Mouse (Mus musculus): ENCODE measurements around the gene Flrt1. TPM values are rescaled to one million over a fixed set of nuclear protein-coding genes. Genes with fewer than 3 reads are reported as not detected.
A peak's percentile ranks its signal among the peaks of the same experiment; 100 is the strongest.
"Not testable (repeated sequence)": the region's sequence is repeated elsewhere in the genome, so short reads cannot be mapped to it uniquely, and the experiment has no call there.

Gene Flrt1
- polyA plus RNA-seq, 1 experiment from 2014 or later: 5.6 TPM

DNA sequence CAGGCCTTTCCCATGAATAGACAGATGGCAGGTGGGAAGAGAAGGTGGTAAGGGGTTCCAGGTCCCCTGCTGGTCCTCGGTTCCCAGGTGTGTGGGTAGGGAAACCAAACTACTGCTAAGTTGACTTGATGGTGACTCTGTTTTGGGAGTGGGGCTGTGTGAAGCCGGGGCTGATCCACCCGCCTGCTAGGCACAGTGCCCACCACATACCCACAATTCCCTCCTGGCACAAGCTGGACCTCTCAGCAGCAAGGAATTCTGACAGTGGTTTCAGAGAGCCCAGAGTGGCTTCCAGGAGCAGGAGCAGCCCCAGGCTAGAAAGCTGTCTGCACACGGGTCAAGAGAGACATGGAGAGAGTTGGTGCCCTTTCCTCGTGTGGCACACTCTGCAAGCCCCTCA lies 16.5 kb downstream of the Flrt1 start:
- Histone ChIP-seq H3K27me3 (ENCODE audit: control insufficient read depth, insufficient read depth, low read length) (peaks cover 7% of the 10 kb centered on the region), H3K36me3 (ENCODE audit: control insufficient read depth, insufficient read depth, low read length) (no peaks in the 10 kb centered on the region), H3K9ac (ENCODE audit: low read depth, low read length) (no peak overlapping the region), H3K4me1 (replicated peaks; ENCODE audit: control insufficient read depth, insufficient read depth, low read length) (peaks cover 13% of the 10 kb centered on the region), H3K9me3 (ENCODE audit: control insufficient read depth, low read length) (no peaks in the 10 kb centered on the region), H3K4me3 (ENCODE audit: low read depth, low read length) (no peak overlapping the region), H3K27ac (ENCODE audit: low read depth, low read length) (no peak overlapping the region), H3K4me2 (replicated peaks; ENCODE audit: low read depth, low read length) (no peak overlapping the region)
- ATAC-seq (ENCODE audit: low FRiP score): no peak
- no peak for DNase-seq (ENCODE audit: low spot score)
- 63% methylated on average over 5 of the region's 5 CpGs for WGBS

DNA sequence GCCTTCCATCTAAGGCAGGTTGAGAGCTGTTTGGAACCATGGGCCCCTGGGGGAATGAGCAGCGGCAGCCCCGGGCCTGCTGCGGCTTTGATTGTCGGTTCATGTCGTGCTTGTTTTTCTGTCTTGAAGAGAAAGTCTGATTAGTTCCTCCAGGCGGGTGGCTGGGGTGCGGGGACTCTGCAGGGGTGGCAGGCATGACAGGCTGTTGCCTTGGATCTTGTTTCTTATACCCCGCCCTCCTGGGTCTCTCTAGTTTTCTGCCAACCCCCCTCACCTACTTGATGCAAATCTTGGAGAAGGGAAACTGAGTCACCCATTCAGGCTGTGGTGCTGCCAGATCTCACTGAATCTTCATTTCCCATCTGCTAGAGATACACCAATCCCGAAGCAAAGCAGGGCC lies 17.0 kb downstream of the Flrt1 start:
- Histone ChIP-seq H3K4me2 (replicated peaks; ENCODE audit: low read depth, low read length) (no peak overlapping the region), H3K4me1 (replicated peaks; ENCODE audit: control insufficient read depth, insufficient read depth, low read length) (peaks cover 13% of the 10 kb centered on the region), H3K27ac (ENCODE audit: low read depth, low read length) (no peak overlapping the region), H3K9me3 (ENCODE audit: control insufficient read depth, low read length) (no peaks in the 10 kb centered on the region), H3K9ac (ENCODE audit: low read depth, low read length) (no peak overlapping the region), H3K4me3 (ENCODE audit: low read depth, low read length) (no peak overlapping the region), H3K36me3 (ENCODE audit: control insufficient read depth, insufficient read depth, low read length) (no peaks in the 10 kb centered on the region), H3K27me3 (ENCODE audit: control insufficient read depth, insufficient read depth, low read length) (peaks cover 7% of the 10 kb centered on the region)
- 9% methylated on average over 9 of the region's 9 CpGs for WGBS
- ATAC-seq (ENCODE audit: low FRiP score) (no peak), DNase-seq (ENCODE audit: low spot score) (no peak)

DNA sequence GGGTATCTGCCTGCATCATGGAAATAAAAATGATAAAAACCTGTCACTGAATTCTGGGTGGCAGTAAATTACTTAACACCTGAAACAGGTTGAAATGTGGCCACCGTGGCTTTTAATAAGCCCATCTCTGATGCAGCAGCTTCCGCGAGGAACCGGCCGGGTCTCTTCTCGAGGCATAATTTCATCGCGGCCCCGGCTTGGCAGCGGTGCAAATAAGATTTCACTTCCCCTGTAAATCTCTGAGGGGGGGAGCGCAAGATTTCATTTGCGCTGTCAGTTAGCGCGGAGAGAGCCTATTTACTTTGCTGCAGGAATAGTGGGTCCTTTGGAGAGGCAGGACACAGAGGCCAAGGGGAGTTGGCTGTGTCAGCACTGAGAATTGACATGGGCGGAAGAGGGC lies 20.8 kb downstream of the Flrt1 start:
- H3K27me3 ChIP-seq (ENCODE audit: control insufficient read depth, insufficient read depth, low read length): peaks cover 9% of the 10 kb centered on the region; the same call in 1 of the 2 replicates
- H3K4me1 ChIP-seq (replicated peaks; ENCODE audit: control insufficient read depth, insufficient read depth, low read length): no peaks in the 10 kb centered on the region; the same call in none of the 2 replicates
- no peaks in the 10 kb centered on the region for H3K36me3 ChIP-seq (ENCODE audit: control insufficient read depth, insufficient read depth, low read length)
- no peak overlapping the region for H3K4me3 ChIP-seq (ENCODE audit: low read depth, low read length)
- DNase-seq (ENCODE audit: low spot score) (no peak), ATAC-seq (ENCODE audit: low FRiP score) (no peak)
- no peak overlapping the region for H3K9ac ChIP-seq (ENCODE audit: low read depth, low read length)
- 78% methylated on average over 15 of the region's 15 CpGs for WGBS
- H3K27ac ChIP-seq (ENCODE audit: low read depth, low read length): no peak overlapping the region
- no peaks in the 10 kb centered on the region for H3K9me3 ChIP-seq (ENCODE audit: control insufficient read depth, low read length)
- no peak overlapping the region for H3K4me2 ChIP-seq (replicated peaks; ENCODE audit: low read depth, low read length)

DNA sequence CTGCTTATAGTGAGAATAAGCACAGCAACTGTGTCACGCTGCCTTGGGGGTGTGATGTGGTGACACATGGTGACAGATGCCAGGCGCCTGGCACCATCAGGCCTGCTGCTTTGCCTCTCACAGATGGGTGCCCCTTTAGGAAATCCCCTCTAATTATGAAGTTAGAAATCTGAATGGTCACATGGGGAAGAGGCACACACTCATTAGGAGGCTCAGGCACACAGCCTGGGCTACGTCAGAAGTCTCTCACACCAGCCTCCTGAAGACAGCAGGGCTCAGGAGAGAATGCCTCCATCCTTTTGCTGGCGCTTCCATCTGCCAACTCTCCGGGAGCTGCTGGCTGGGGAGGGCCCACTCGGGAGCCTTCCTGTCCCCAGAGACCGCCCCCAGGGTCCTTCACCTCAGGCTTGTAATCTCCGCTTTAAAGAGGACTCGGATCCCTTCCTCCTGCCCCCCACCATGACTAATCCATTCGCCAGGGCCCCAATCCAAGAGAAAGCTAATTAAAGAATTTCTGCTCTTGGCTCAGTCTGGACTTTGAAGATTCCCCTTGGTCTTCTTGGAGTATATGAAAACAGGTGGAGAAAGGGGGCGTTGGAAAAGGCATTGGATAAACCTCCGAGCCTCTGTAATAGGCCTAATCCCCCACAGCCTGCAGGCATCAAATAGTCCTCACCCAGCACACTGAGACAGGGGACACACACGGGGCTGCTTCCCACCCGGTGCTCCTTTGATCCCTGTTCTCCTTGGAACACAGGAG lies 22.3 kb downstream of the Flrt1 start:
- peaks cover 9% of the 10 kb centered on the region; the same call in 1 of the 2 replicates for H3K27me3 ChIP-seq (ENCODE audit: control insufficient read depth, insufficient read depth, low read length)
- DNase-seq (ENCODE audit: low spot score): no peak
- H3K27ac ChIP-seq (ENCODE audit: low read depth, low read length): no peak overlapping the region
- no peak overlapping the region for H3K4me2 ChIP-seq (replicated peaks; ENCODE audit: low read depth, low read length)
- no peak overlapping the region for H3K4me3 ChIP-seq (ENCODE audit: low read depth, low read length)
- peak; percentile 34; the same call in 1 of the 2 replicates for ATAC-seq (ENCODE audit: low FRiP score)
- no peak overlapping the region for H3K9ac ChIP-seq (ENCODE audit: low read depth, low read length)
- H3K9me3 ChIP-seq (ENCODE audit: control insufficient read depth, low read length): no peaks in the 10 kb centered on the region
- no peaks in the 10 kb centered on the region for H3K36me3 ChIP-seq (ENCODE audit: control insufficient read depth, insufficient read depth, low read length)
- H3K4me1 ChIP-seq (replicated peaks; ENCODE audit: control insufficient read depth, insufficient read depth, low read length): no peaks in the 10 kb centered on the region; the same call in none of the 2 replicates
- 31% methylated on average over 14 of the region's 14 CpGs for WGBS

DNA sequence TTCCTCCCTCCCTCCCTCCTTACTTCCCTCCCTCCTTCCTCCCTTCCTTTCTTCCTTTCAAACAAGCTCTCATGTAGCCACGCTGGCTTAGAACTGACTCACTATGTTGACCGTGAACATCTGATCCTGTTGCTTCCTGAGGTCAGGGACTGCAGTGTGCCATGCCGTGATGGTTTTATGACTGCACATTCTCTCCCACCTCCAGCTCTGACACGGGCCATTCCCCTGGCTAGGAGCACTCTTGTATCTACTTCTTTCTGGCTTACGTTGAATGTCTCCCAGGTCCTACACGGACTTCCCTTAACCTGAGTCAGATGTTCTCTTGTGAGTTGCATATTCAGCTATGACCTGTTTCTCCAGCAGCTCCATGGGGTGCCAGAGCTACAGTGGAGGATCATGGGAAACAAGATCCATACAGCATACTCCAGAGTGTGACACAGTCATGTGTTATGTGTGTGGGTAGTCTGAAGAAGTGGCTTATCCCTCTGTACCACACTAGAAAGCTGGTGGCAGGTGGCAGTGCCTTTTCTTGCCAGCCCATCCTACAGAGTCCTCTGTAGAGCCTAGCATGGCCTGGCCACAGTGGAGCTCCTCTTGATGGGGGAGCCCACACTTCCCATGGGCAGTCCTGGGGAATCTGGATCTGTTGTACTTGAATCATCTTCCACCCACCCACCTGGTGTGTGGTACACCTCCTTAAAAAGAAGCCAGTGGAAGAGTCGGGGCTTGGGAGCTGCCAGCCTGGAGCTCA lies 23.8 kb downstream of the Flrt1 start:
- Histone ChIP-seq H3K4me1 (replicated peaks; ENCODE audit: control insufficient read depth, insufficient read depth, low read length) (peaks cover 2% of the 10 kb centered on the region; the same call in 1 of the 2 replicates), H3K36me3 (ENCODE audit: control insufficient read depth, insufficient read depth, low read length) (no peaks in the 10 kb centered on the region), H3K27me3 (ENCODE audit: control insufficient read depth, insufficient read depth, low read length) (peaks cover 9% of the 10 kb centered on the region; the same call in 1 of the 2 replicates), H3K4me3 (ENCODE audit: low read depth, low read length) (no peak overlapping the region), H3K4me2 (replicated peaks; ENCODE audit: low read depth, low read length) (no peak overlapping the region), H3K9ac (ENCODE audit: low read depth, low read length) (no peak overlapping the region), H3K9me3 (ENCODE audit: control insufficient read depth, low read length) (no peaks in the 10 kb centered on the region), H3K27ac (ENCODE audit: low read depth, low read length) (no peak overlapping the region)
- DNase-seq (ENCODE audit: low spot score) (no peak), ATAC-seq (ENCODE audit: low FRiP score) (no peak)
- 81% methylated on average over 7 of the region's 7 CpGs for WGBS

DNA sequence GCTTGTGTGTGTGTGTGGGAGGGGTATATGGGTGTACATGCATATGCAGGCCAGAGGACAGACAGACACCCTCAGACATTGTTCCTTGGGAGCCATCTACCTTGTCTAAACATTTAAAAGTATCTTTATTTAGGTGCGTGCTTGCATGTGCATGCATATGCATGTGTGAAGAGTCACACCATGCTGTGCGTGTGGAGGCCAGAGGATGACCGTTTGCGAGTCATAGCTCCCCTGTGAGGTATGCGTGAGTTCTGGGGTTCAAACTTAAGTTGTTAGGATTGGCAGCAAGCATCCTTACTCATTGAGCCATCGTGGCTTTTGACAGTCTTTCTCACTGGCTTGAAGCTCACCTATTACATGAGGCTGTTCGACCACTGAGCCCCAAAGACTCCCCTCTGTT lies 27.3 kb downstream of the Flrt1 start:
- Histone ChIP-seq H3K4me2 (replicated peaks; ENCODE audit: low read depth, low read length) (no peak overlapping the region), H3K36me3 (ENCODE audit: control insufficient read depth, insufficient read depth, low read length) (no peaks in the 10 kb centered on the region), H3K9ac (ENCODE audit: low read depth, low read length) (no peak overlapping the region), H3K4me1 (replicated peaks; ENCODE audit: control insufficient read depth, insufficient read depth, low read length) (peaks cover 2% of the 10 kb centered on the region; the same call in 1 of the 2 replicates), H3K4me3 (ENCODE audit: low read depth, low read length) (no peak overlapping the region), H3K27ac (ENCODE audit: low read depth, low read length) (no peak overlapping the region), H3K27me3 (ENCODE audit: control insufficient read depth, insufficient read depth, low read length) (peaks cover 9% of the 10 kb centered on the region), H3K9me3 (ENCODE audit: control insufficient read depth, low read length) (no peaks in the 10 kb centered on the region)
- ATAC-seq (ENCODE audit: low FRiP score): no peak
- DNase-seq (ENCODE audit: low spot score): no peak
- 88% methylated on average over 7 of the region's 7 CpGs for WGBS

DNA sequence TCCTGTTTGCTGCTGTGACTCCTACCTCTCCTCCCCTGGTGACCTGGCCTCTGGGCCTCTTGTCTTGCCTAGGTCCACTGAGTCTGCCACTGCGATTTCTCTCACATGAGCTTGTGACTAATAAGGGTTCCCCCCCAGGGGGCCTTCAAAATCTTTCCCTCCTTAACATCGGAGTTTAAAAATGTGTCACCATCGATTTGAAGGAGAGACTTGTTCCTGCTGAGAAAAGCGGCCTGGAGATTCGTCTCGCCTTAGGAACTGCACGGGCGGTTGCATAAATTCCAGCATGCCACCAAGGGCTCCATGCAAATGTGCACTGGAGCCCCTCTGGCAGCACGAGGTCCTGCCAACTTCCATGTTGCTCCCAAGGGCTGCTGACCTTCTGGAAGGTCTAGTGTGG lies 27.9 kb downstream of the Flrt1 start:
- Histone ChIP-seq H3K9me3 (ENCODE audit: control insufficient read depth, low read length) (no peaks in the 10 kb centered on the region), H3K9ac (ENCODE audit: low read depth, low read length) (no peak overlapping the region), H3K4me2 (replicated peaks; ENCODE audit: low read depth, low read length) (no peak overlapping the region), H3K27ac (ENCODE audit: low read depth, low read length) (no peak overlapping the region), H3K4me3 (ENCODE audit: low read depth, low read length) (no peak overlapping the region), H3K36me3 (ENCODE audit: control insufficient read depth, insufficient read depth, low read length) (no peaks in the 10 kb centered on the region), H3K4me1 (replicated peaks; ENCODE audit: control insufficient read depth, insufficient read depth, low read length) (0 out of 2 replicates have a peak, but pooled peaks cover 2% of the 10 kb centered on the region), H3K27me3 (ENCODE audit: control insufficient read depth, insufficient read depth, low read length) (peaks cover 12% of the 10 kb centered on the region)
- 53% methylated on average over 9 of the region's 9 CpGs for whole genome bisulfite sequencing
- ATAC-seq (ENCODE audit: low FRiP score) (no peak), DNase-seq (ENCODE audit: low spot score) (no peak)

DNA sequence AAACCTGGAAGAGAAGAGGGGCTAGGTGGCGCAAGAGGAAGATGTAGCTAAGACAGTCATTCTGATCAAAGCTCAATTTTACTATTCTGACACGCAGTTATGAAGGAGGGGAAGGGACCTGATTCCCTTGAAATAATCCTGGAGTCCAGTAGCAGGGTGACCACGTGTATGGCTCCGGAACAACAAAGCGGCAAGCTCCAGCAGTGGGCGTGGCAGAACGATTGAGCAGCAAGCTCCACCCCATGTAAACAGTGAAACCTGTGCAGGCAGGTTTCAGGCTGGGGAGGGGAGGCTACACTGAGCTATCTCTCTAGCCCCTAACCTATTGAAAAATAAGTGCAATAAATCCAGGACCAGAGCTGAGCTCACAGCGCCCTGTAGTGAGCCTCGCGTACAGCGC lies 30.2 kb downstream of the Flrt1 start:
- ATAC-seq (ENCODE audit: low FRiP score); H3K9ac ChIP-seq (ENCODE audit: low read depth, low read length); H3K27ac ChIP-seq (ENCODE audit: low read depth, low read length); H3K4me3 ChIP-seq (ENCODE audit: low read depth, low read length); H3K4me2 ChIP-seq (replicated peaks; ENCODE audit: low read depth, low read length); H3K9me3 ChIP-seq (ENCODE audit: control insufficient read depth, low read length); H3K4me1 ChIP-seq (replicated peaks; ENCODE audit: control insufficient read depth, insufficient read depth, low read length); H3K36me3 ChIP-seq (ENCODE audit: control insufficient read depth, insufficient read depth, low read length); DNase-seq (ENCODE audit: low spot score): not testable (repeated sequence)
- peaks cover 14% of the 10 kb centered on the region for H3K27me3 ChIP-seq (ENCODE audit: control insufficient read depth, insufficient read depth, low read length)
- WGBS: 82% methylated on average over 11 of the region's 11 CpGs

Data from hindbrain, embryonic 11.5 days (tissue).